Mouse (Mus musculus): ENCODE data around the gene Cdr2. TPM values are rescaled to one million over a fixed set of nuclear protein-coding genes. Genes with fewer than 3 reads are reported as not detected.

Gene Cdr2
- polyA plus RNA-seq, 1 experiment from 2014 or later = 13.6 TPM

Other genes with a start within 250 kb of the Cdr2 start
- gene Vwa3a, start 243.0 kb downstream of the Cdr2 start, polyA plus RNA-seq (2015; fragmentation: Nextera tagmentation; extraction: Ambion mirVana) = 0.56 TPM in 2 replicates
- gene Gm5737, start 169.9 kb downstream of the Cdr2 start, polyA plus RNA-seq (2015; fragmentation: Nextera tagmentation; extraction: Ambion mirVana) = not detected in 2 replicates
- gene Eef2k, start 139.5 kb downstream of the Cdr2 start, polyA plus RNA-seq (2015; fragmentation: Nextera tagmentation; extraction: Ambion mirVana) = 16.3 and 16.9 TPM in 2 replicates
- gene Polr3e, start 64.6 kb downstream of the Cdr2 start, polyA plus RNA-seq (2015; fragmentation: Nextera tagmentation; extraction: Ambion mirVana) = 21.8 and 22.4 TPM in 2 replicates
- gene Mfsd13b, start 197 bp upstream of the Cdr2 start, polyA plus RNA-seq (2015; fragmentation: Nextera tagmentation; extraction: Ambion mirVana) = 0.12 TPM in 1 of 2 replicates, not detected in the other
- gene Mettl9, start 52.1 kb upstream of the Cdr2 start, polyA plus RNA-seq (2015; fragmentation: Nextera tagmentation; extraction: Ambion mirVana) = 96.0 and 97.1 TPM in 2 replicates
- 1.0 and 1.1 TPM in 2 replicates for gene Igsf6, start 92.3 kb upstream of the Cdr2 start, polyA plus RNA-seq (2015; fragmentation: Nextera tagmentation; extraction: Ambion mirVana)
- gene Otoa, start 99.3 kb upstream of the Cdr2 start, polyA plus RNA-seq (2015; fragmentation: Nextera tagmentation; extraction: Ambion mirVana) = 0.04 and 0.12 TPM in 2 replicates